Mouse (Mus musculus) inflammation-experienced regulatory T-cells, adult 16 weeks (primary cell): ENCODE measurements around the gene Csta1. TPM values are rescaled to one million over a fixed set of nuclear protein-coding genes. Genes with fewer than 3 reads are reported as not detected.

ENCODE experiments used
- polyA plus RNA-seq: library from polyadenylated mRNA; unstranded; fragments of 100-300 nt; shearing (Covaris generic); gene quantifications from one replicate; pipeline ENCODE4 v1.2.1, GENCODE M21; 2017

Csta1 gene
- polyA plus RNA-seq = not detected

GRCm38 (mm10) chr16:36131141-36131540 is at the start of gene Csta1:
Gene Csta1, minus strand, starts transcription at chr16:36131241.

GRCm38 (mm10) chr16:36156402-36156975 is 25.4 kb upstream of the Csta1 start, which contains the start of gene Stfa2l1:
Gene Stfa2l1, plus strand, starts transcription at chr16:36156811.

GRCm38 (mm10) chr16:36071450-36072379 is 59.3 kb downstream of the Csta1 start, which contains the start of the genes Fam162a and Ccdc58:
Gene Fam162a, minus strand, starts transcription at chr16:36071594.
Gene Ccdc58, plus strand, starts transcription at chr16:36071685.

Other genes with a start within 250 kb of the Csta1 start
- 105 TPM for gene Parp9, start 192.8 kb downstream of the Csta1 start, polyA plus RNA-seq
- 102 TPM for gene Dtx3l, start 192.1 kb downstream of the Csta1 start, polyA plus RNA-seq
- gene Kpna1, start 152.5 kb downstream of the Csta1 start, polyA plus RNA-seq = 87.5 TPM
- 8.0 TPM for gene Wdr5b, start 90.1 kb downstream of the Csta1 start, polyA plus RNA-seq
- 112 TPM for gene Fam162a, start 59.6 kb downstream of the Csta1 start, polyA plus RNA-seq
- gene Ccdc58, start 59.6 kb downstream of the Csta1 start, polyA plus RNA-seq = 41.5 TPM
- not detected for gene Stfa2l1, start 25.6 kb upstream of the Csta1 start, polyA plus RNA-seq
- not detected for gene Gm5483, start 53.0 kb upstream of the Csta1 start, polyA plus RNA-seq
- not detected for gene Gm5416, start 79.2 kb upstream of the Csta1 start, polyA plus RNA-seq
- gene 2010005H15Rik, start 90.2 kb upstream of the Csta1 start, polyA plus RNA-seq = 1.7 TPM
- not detected for gene Stfa1, start 145.7 kb upstream of the Csta1 start, polyA plus RNA-seq
- gene BC117090, start 203.1 kb upstream of the Csta1 start, polyA plus RNA-seq = not detected
- not detected for gene BC100530, start 236.5 kb upstream of the Csta1 start, polyA plus RNA-seq